7 mouse cellular contexts compared by ENCODE assay signal in the genomic region with DNA sequence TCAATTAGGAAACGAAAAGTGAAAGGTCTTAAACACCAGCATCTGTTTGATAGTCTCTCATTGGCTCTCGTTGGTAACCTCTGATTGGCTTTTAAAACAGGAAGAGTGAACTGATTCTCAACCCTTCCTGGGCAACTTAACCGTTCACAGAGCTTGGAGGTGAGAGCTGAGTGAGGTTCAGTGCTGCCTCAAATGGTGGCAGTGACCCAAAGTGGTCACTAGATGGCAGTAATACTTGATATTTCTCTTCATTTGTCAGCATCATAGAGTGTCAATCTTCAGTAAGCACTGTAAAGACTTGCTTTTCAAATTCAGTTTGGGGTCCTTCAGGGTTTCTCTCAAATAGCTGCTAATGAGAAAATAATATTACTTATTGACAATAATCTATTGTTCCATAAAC.
DNase-seq lines count a peak whose midpoint lies in the region; ATAC-seq and TF ChIP-seq lines count a peak whose summit lies in the region.
"Not testable (repeated sequence)": the region's sequence is repeated elsewhere in the genome, so short reads cannot be mapped to it uniquely, and the experiment has no call there.

No protein-coding gene starts in this region.

- ATAC-seq in intestine, postnatal 0 days; limb, embryonic 11.5 days (ENCODE audit: insufficient number of reproducible peaks, low FRiP score, low TSS enrichment, low read depth): not testable (repeated sequence)
- peak; percentile 46; the same call in 1 of the 2 replicates for ATAC-seq in midbrain, embryonic 11.5 days (ENCODE audit: low FRiP score)

- H3K27me3 ChIP-seq in MEL (ENCODE audit: control insufficient read depth in 1 of 2, insufficient read depth in 2 of 2, low read length in 2 of 2); heart, adult 2 months (ENCODE audit: control insufficient read depth, insufficient read depth, low read length); intestine, postnatal 0 days (replicated peaks; ENCODE audit: control insufficient read depth, insufficient read depth, low read length); limb, embryonic 11.5 days (ENCODE audit: control insufficient read depth, insufficient read depth, low read length); midbrain, embryonic 11.5 days (ENCODE audit: control insufficient read depth, insufficient read depth, low read length): not testable (repeated sequence)

- H3K27ac ChIP-seq in MEL (ENCODE audit: control insufficient read depth, low read depth, low read length); heart, adult 2 months; intestine, postnatal 0 days (ENCODE audit: low read depth, low read length); limb, embryonic 11.5 days (replicated peaks; ENCODE audit: low read depth, low read length); midbrain, embryonic 11.5 days (ENCODE audit: low read depth, low read length): not testable (repeated sequence)

- intact Hi-C loops in heart, adult 2 months (cut with DNase I): not testable (repeated sequence)

- not testable (repeated sequence) for H3K4me3 ChIP-seq in MEL (ENCODE audit: control insufficient read depth in 1 of 2, insufficient read depth in 1 of 2, low read depth in 2 of 2, low read length in 2 of 2); heart, adult 2 months; intestine, postnatal 0 days (ENCODE audit: low read depth, low read length); limb, embryonic 11.5 days (ENCODE audit: low read depth, low read length); midbrain, embryonic 11.5 days (ENCODE audit: low read depth, low read length)

- TF ChIP-seq EP300 in MEL (IDR thresholded peaks at IDR 0.05; ENCODE audit: low read depth in 1 of 2, low read length in 2 of 2); heart, adult 2 months (IDR thresholded peaks at IDR 0.05; ENCODE audit: insufficient read depth, low read depth, low read length): not testable (repeated sequence)

- TF ChIP-seq RAD21 in MEL (IDR thresholded peaks at IDR 0.05; ENCODE audit: low read depth, low read length): peak; percentile 32

- H3K9me3 ChIP-seq in MEL (replicated peaks; ENCODE audit: insufficient read depth, low read length); intestine, postnatal 0 days (ENCODE audit: control insufficient read depth); limb, embryonic 11.5 days (ENCODE audit: control insufficient read depth, low read length); midbrain, embryonic 11.5 days (ENCODE audit: control insufficient read depth, low read length): not testable (repeated sequence)

- not testable (repeated sequence) for TF ChIP-seq POLR2A in MEL (IDR thresholded peaks at IDR 0.05; ENCODE audit: control insufficient read depth in 1 of 2, insufficient read depth in 1 of 2, low read depth in 1 of 2, low read length in 2 of 2, poor library complexity in 1 of 2); heart, adult 2 months (IDR thresholded peaks at IDR 0.05; ENCODE audit: insufficient read depth, low read depth, low read length)

- not testable (repeated sequence) for H3K36me3 ChIP-seq in MEL (ENCODE audit: control insufficient read depth in 1 of 2, insufficient read depth in 2 of 2, low read length in 2 of 2); heart, adult 2 months (ENCODE audit: control insufficient read depth, insufficient read depth, low read length); intestine, postnatal 0 days (ENCODE audit: control insufficient read depth, insufficient read depth); limb, embryonic 11.5 days (ENCODE audit: control insufficient read depth, insufficient read depth, low read length); midbrain, embryonic 11.5 days (ENCODE audit: control insufficient read depth, insufficient read depth, low read length)

- H3K79me2 ChIP-seq in MEL (ENCODE audit: control insufficient read depth, insufficient read depth, low read length, poor library complexity); heart, adult 2 months (replicated peaks; ENCODE audit: control insufficient read depth, insufficient read depth, low read length): not testable (repeated sequence)

- peak; percentile 40 for DNase-seq in MEL (ENCODE audit: low read depth, low spot score)
- peak; percentile 14 to 39 for DNase-seq in cerebellum, adult 18-20 months
- peak; percentile 18 for DNase-seq in embryo, embryonic 9.5 days (ENCODE audit: extremely low spot score)
- DNase-seq in heart, adult 2 months: not testable (repeated sequence)
- peak; percentile 21 for DNase-seq in limb, embryonic 11.5 days (ENCODE audit: low spot score)
- DNase-seq in midbrain, embryonic 11.5 days (ENCODE audit: low spot score, missing footprints): peak; percentile 85

- 29% methylated on average over 3 of the region's 3 CpGs for WGBS in heart, adult 2 months
- WGBS in intestine, postnatal 0 days: 37% methylated on average over 3 of the region's 3 CpGs
- WGBS in limb, embryonic 11.5 days: 47% methylated on average over 3 of the region's 3 CpGs
- WGBS in midbrain, embryonic 11.5 days: 49% methylated on average over 3 of the region's 3 CpGs

- peak; percentile 11 to 44 (median 44); a peak in 4 of 6 replicates for TF ChIP-seq CTCF in MEL (IDR thresholded peaks at IDR 0.05 in 2 of 3, conservative IDR thresholded peaks at IDR 0.05 in 1 of 3; ENCODE audit: control insufficient read depth in 1 of 3, insufficient read depth in 1 of 3, low read depth in 2 of 3, low read length in 3 of 3, poor library complexity in 1 of 3, severe bottlenecking in 1 of 3)
- peak; percentile 56 for TF ChIP-seq CTCF in heart, adult 2 months (IDR thresholded peaks at IDR 0.05)
- peak; percentile 53 for TF ChIP-seq CTCF in intestine, postnatal 0 days (IDR thresholded peaks at IDR 0.05; ENCODE audit: low read depth)

- not testable (repeated sequence) for H3K4me2 ChIP-seq in intestine, postnatal 0 days (replicated peaks; ENCODE audit: low read depth); limb, embryonic 11.5 days (ENCODE audit: low read depth, severe bottlenecking); midbrain, embryonic 11.5 days

- not testable (repeated sequence) for H3K9ac ChIP-seq in MEL (ENCODE audit: control insufficient read depth, low read depth, low read length, poor library complexity, severe bottlenecking); heart, adult 2 months (ENCODE audit: low read depth, low read length); intestine, postnatal 0 days (ENCODE audit: low read depth, low read length); limb, embryonic 11.5 days (ENCODE audit: low read length); midbrain, embryonic 11.5 days (ENCODE audit: low read length)

- not testable (repeated sequence) for H3K4me1 ChIP-seq in MEL (ENCODE audit: control insufficient read depth in 1 of 2, insufficient read depth in 2 of 2, low read length in 2 of 2); heart, adult 2 months (ENCODE audit: control insufficient read depth, insufficient read depth, low read length); intestine, postnatal 0 days (replicated peaks; ENCODE audit: control insufficient read depth, insufficient read depth, low read length); limb, embryonic 11.5 days (ENCODE audit: control insufficient read depth, insufficient read depth, low read length); midbrain, embryonic 11.5 days (ENCODE audit: control insufficient read depth, insufficient read depth, low read length)

TF ChIP-seq in MEL, 35 proteins besides CTCF, POLR2A, EP300 and RAD21:
- peak; percentile 30 for TF ChIP-seq SMC3 (IDR thresholded peaks at IDR 0.05; ENCODE audit: low read depth, low read length)
